Comparison of ENCODE assay signal across 8 mouse cellular contexts in genomic region chr16:96128466-96128865, GRCm38 (mm10). TPM values are rescaled to one million over a fixed set of nuclear protein-coding genes. Genes with fewer than 3 reads are reported as not detected.
A peak's percentile ranks its signal among the peaks of the same experiment; 100 is the strongest.
DNase-seq lines count a peak whose midpoint lies in the region; ATAC-seq and TF ChIP-seq lines count a peak whose summit lies in the region.

No protein-coding gene starts in this region.

- DNase-seq in lung, postnatal 4 days: no peak
- peak; percentile 53 for DNase-seq in retina, embryonic 14.5 days (ENCODE audit: low spot score)
- DNase-seq in frontal cortex, adult 2 months (ENCODE audit: extremely low spot score in 1 of 2, low spot score in 1 of 2): no peak
- no peak for DNase-seq in spleen, postnatal 14 days (ENCODE audit: low spot score in 2 of 2)
- no peak for DNase-seq in thymus, adult 2 months

- H3K4me2 ChIP-seq in lung, embryonic 15.5 days: peak overlapping the region; percentile 59
- H3K4me2 ChIP-seq in limb, embryonic 12.5 days: peak overlapping the region; percentile 89

- no peak for ATAC-seq in lung, embryonic 15.5 days (ENCODE audit: borderline replicate concordance, extremely low read depth, low FRiP score, low TSS enrichment)
- ATAC-seq in limb, embryonic 12.5 days (ENCODE audit: insufficient number of reproducible peaks, insufficient read depth, low FRiP score, low TSS enrichment, low read depth): no peak

- H3K36me3 ChIP-seq in lung, embryonic 15.5 days: peaks cover 28% of the 10 kb centered on the region
- peaks cover 34% of the 10 kb centered on the region for H3K36me3 ChIP-seq in limb, embryonic 12.5 days
- peaks cover 9% of the 10 kb centered on the region for H3K36me3 ChIP-seq in thymus, adult 2 months (ENCODE audit: control insufficient read depth, insufficient read depth, low read length)

- no peaks in the 10 kb centered on the region for H3K9me3 ChIP-seq in lung, embryonic 15.5 days
- H3K9me3 ChIP-seq in limb, embryonic 12.5 days: no peaks in the 10 kb centered on the region

- TF ChIP-seq POLR2A in embryonic fibroblast, embryonic 13.5 days (IDR thresholded peaks at IDR 0.05; ENCODE audit: low read depth, low read length): no peak
- no peak for TF ChIP-seq POLR2A in thymus, adult 2 months (IDR thresholded peaks at IDR 0.05; ENCODE audit: control insufficient read depth, extremely low read depth, insufficient read depth, low read length, poor library complexity)

- H3K27ac ChIP-seq in lung, embryonic 15.5 days: peak overlapping the region; percentile 89
- peak overlapping the region; percentile 38; the same call in 1 of the 2 replicates for H3K27ac ChIP-seq in embryonic fibroblast, embryonic 13.5 days (ENCODE audit: insufficient read depth, low read length)
- peak overlapping the region; percentile 96 for H3K27ac ChIP-seq in limb, embryonic 12.5 days
- no peak overlapping the region for H3K27ac ChIP-seq in thymus, adult 2 months (ENCODE audit: control insufficient read depth, insufficient read depth, low read length)

- peak overlapping the region; percentile 67 for H3K9ac ChIP-seq in lung, embryonic 15.5 days
- H3K9ac ChIP-seq in limb, embryonic 12.5 days (replicated peaks): peak overlapping the region; percentile 76

- H3K27me3 ChIP-seq in lung, embryonic 15.5 days: no peaks in the 10 kb centered on the region
- no peaks in the 10 kb centered on the region for H3K27me3 ChIP-seq in limb, embryonic 12.5 days
- H3K27me3 ChIP-seq in thymus, adult 2 months (ENCODE audit: control insufficient read depth, insufficient read depth, low read length): no peaks in the 10 kb centered on the region

- H3K4me3 ChIP-seq in lung, embryonic 15.5 days: peak overlapping the region; percentile 98
- H3K4me3 ChIP-seq in embryonic fibroblast, embryonic 13.5 days (ENCODE audit: insufficient read depth, low read length): peak overlapping the region; percentile 51
- H3K4me3 ChIP-seq in limb, embryonic 12.5 days (replicated peaks): peak overlapping the region; percentile 93
- no peak overlapping the region for H3K4me3 ChIP-seq in thymus, adult 2 months (ENCODE audit: control insufficient read depth, insufficient read depth, low read length)

- peaks cover 19% of the 10 kb centered on the region for H3K4me1 ChIP-seq in lung, embryonic 15.5 days
- peaks cover 8% of the 10 kb centered on the region; the same call in 1 of the 2 replicates for H3K4me1 ChIP-seq in embryonic fibroblast, embryonic 13.5 days (ENCODE audit: control insufficient read depth, insufficient read depth, low read length)
- peaks cover 21% of the 10 kb centered on the region for H3K4me1 ChIP-seq in limb, embryonic 12.5 days (replicated peaks)
- H3K4me1 ChIP-seq in thymus, adult 2 months (replicated peaks; ENCODE audit: control insufficient read depth, insufficient read depth, low read length): peaks cover 8% of the 10 kb centered on the region

- no peak for TF ChIP-seq CTCF in embryonic fibroblast, embryonic 13.5 days (IDR thresholded peaks at IDR 0.05; ENCODE audit: borderline replicate concordance, insufficient read depth, low read length)
- no peak for TF ChIP-seq CTCF in thymus, adult 2 months (IDR thresholded peaks at IDR 0.05; ENCODE audit: borderline replicate concordance, control insufficient read depth, extremely low read depth, insufficient read depth, low read length, poor library complexity)

- 3% methylated on average over 9 of the region's 9 CpGs for WGBS in lung, embryonic 15.5 days
- WGBS in limb, embryonic 12.5 days: 2% methylated on average over 9 of the region's 9 CpGs
- WGBS in thymus, adult 2 months: 12% methylated on average over 9 of the region's 9 CpGs

RNA-seq across cellular contexts. Expression of gene Hmgn1, which starts 0.9 kb away (rescaled TPM):
- 613 and 648 TPM in 2 replicates for polyA plus RNA-seq in lung, embryonic 15.5 days (2015; fragmentation: Nextera tagmentation; extraction: Ambion mirVana)
- polyA plus RNA-seq in embryonic fibroblast, embryonic 13.5 days (2011; ENCODE audit: insufficient read length, low read depth, missing spikeins): 261 and 299 TPM in 2 replicates
- 916 and 1,014 TPM in 2 replicates for polyA plus RNA-seq in limb, embryonic 12.5 days (2016; fragmentation: Nextera tagmentation; extraction: Ambion mirVana)
- 104 TPM in 2 replicates for polyA plus RNA-seq in frontal cortex, adult 2 months (2012; rRNA removed)
- polyA plus RNA-seq in thymus, adult 2 months (2012; rRNA removed): 28.5 and 31.4 TPM in 2 replicates

RNA-seq across cellular contexts. Expression of gene Wrb, which starts 16.7 kb away (rescaled TPM):
- 49.0 and 49.5 TPM in 2 replicates for polyA plus RNA-seq in lung, embryonic 15.5 days (2015; fragmentation: Nextera tagmentation; extraction: Ambion mirVana)
- polyA plus RNA-seq in embryonic fibroblast, embryonic 13.5 days (2011; ENCODE audit: insufficient read length, low read depth, missing spikeins): 28.5 and 35.2 TPM in 2 replicates
- 65.9 and 68.4 TPM in 2 replicates for polyA plus RNA-seq in limb, embryonic 12.5 days (2016; fragmentation: Nextera tagmentation; extraction: Ambion mirVana)
- polyA plus RNA-seq in frontal cortex, adult 2 months (2012; rRNA removed): 110 and 115 TPM in 2 replicates
- 38.3 and 44.6 TPM in 2 replicates for polyA plus RNA-seq in thymus, adult 2 months (2012; rRNA removed)

RNA-seq across cellular contexts. Expression of gene Brwd1, which starts 46.1 kb away (rescaled TPM):
- polyA plus RNA-seq in lung, embryonic 15.5 days (2015; fragmentation: Nextera tagmentation; extraction: Ambion mirVana): 80.4 and 81.5 TPM in 2 replicates
- 79.1 and 122 TPM in 2 replicates for polyA plus RNA-seq in embryonic fibroblast, embryonic 13.5 days (2011; ENCODE audit: insufficient read length, low read depth, missing spikeins)
- polyA plus RNA-seq in limb, embryonic 12.5 days (2016; fragmentation: Nextera tagmentation; extraction: Ambion mirVana): 140 and 144 TPM in 2 replicates
- polyA plus RNA-seq in frontal cortex, adult 2 months (2012; rRNA removed): 79.8 and 80.1 TPM in 2 replicates
- polyA plus RNA-seq in thymus, adult 2 months (2012; rRNA removed): 48.5 and 62.1 TPM in 2 replicates
